Mouse (Mus musculus) ZHBTc4 (cell line): ENCODE data around the gene Lsm7.

Experiments used
- DNase-seq: peaks from one replicate; pipeline ENCODE4 v3.0.0-alpha.2; 2011; ENCODE audit warnings: low read depth, low spot score

Lsm7 gene

DNA sequence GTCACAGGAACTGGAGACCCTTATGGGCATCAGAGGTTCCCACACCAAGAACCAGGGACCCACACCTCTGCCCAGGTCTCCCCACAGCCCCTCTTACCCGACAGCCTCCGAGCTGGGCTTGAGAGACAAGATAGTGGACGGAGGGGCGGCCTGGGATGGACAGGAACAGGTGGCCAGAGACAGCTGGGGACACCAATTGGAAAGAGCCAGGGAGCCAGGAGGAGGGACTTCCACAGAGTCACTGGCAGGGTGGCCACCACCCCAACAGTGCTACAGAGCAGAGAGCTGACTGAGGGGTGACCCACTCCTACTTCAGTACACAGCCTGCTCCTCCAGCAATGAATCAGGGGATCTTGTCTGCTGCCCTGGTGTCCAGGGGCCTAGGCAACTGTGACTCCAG, 41.6 kb downstream of the Lsm7 start, which contains the start of gene Jsrp1:
Jsrp1 (minus strand) TSS at position 133 of the 400 bp plus-strand sequence.
- DNase-seq: no peak

GRCm38 (mm10) chr10:80812391-80813041, 42.5 kb downstream of the Lsm7 start:
- no peak for DNase-seq

GRCm38 (mm10) chr10:80810084-80810483, 44.9 kb downstream of the Lsm7 start:
- no peak for DNase-seq

DNA sequence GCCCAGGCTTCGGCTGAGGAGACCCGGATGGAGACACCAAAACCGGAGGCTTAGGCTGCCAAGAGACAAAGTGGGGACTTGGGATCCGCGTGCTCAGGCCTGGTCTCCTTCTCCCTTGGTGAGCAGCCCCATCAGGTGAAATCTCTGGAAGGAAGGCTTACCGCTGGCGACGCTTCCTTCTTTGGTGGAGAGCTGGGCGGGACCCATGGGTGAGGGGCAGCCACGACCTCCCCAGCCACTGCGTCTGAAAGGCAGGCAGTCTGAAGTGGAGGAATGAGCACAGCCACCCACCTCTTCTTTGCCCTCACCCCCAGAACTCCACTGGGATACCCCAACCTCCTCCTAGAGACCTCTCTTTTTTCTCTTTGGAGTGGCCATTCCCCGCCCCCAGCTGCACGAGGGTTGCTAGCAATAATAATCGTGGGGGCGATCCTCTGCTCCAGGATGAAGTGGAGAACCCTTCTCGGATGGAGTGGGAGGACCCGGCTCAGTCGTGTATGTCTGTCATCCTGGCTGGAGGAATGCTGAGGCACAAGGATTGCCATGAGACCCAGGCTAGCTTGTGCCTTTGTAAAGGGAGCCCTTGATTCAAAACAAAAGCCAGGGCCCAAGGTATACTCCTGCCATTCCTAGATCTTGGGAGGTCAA, 45.9 kb downstream of the Lsm7 start:
- peak; percentile 39 for DNase-seq

DNA sequence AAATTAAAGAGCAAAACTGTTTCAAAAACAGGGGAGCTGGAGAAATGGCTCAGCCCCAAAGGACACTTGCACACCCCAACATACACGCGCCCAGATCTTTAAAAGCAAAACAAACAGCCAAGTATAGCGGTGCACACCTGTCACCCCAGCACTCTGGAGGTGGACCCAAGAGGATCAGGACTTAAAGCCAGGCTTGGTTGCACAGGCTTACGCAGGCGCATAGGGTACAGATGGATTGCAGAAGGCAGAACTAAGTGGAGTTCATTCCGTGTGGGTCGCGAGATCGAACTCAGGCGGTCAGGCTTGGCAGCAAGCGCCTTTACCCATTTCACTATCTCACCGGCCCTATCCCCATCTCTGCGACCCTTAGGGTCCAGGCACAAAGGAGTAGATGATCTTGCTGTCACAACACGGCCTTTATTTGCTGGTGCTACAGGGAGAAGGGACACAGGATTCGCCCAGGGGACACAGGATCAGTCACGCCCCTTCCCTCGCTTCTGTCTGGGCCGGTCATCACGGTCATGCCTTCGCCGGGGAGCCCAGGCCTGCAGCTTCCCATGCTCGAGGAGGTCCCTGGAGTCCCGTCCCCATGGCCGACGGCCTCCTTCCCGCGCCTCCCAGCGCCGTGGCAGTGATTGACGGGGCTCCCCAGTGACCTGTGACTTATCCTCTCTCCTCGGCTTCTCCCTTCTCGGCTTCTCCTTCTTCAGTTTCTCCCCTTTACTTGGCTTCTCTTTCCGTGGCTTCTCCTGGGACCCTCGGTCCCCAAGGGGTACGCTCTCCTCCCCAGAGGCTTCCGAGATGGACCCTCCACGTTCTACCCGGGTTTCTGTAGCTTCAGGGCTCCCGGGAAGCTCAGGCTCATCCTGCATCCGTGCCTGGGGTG, 46.7 kb downstream of the Lsm7 start:
- no peak for DNase-seq

DNA sequence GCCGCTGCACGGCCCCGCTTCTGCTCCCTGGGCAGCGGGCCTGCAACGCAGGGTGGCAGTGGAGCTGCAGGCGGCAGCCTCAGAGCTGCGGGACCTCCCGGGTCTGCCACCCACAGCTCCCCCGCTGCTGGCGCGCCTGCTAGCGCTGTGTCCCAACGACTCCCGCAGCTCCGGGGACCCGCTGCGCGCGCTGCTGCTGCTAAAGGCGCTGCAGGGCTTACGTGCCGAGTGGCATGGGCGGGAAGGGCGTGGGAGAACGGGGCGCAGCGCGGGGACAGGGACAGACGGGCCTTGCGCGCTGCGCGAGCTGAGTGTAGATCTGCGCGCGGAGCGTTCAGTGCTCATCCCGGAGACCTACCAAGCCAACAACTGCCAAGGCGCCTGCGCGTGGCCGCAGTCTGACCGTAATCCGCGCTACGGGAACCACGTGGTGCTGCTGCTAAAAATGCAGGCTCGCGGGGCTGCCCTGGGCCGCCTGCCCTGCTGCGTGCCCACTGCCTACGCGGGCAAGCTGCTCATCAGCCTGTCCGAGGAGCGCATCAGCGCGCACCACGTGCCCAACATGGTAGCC, 47.9 kb downstream of the Lsm7 start:
- peak; percentile 85 for DNase-seq

DNA sequence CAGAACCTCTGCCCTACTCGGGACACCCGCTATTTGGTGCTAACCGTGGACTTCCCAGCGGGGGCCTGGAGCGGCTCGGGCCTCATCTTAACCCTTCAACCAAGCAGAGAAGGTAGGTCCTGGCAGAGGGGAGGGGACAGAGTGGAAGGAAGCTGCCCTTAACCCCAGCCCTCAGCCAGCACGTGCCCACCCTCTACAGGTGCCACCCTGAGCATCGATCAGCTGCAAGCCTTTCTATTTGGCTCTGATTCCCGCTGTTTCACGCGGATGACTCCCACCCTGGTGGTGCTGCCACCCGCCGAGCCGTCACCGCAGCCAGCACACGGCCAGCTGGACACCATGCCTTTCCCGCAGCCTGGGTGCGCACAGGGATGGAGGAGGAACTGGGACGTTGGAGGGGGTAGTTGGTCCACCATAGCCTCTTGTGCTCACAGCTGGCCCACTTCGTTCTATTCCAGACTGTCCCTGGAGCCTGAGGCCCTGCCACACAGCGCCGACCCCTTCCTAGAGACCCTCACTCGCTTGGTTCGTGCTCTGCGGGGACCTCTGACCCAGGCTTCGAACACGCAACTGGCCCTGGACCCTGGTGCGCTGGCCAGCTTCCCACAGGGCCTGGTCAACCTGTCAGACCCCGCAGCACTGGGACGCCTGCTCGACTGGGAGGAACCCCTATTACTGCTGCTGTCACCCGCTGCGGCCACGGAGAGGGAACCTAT, 48.5 kb downstream of the Lsm7 start:
- no peak for DNase-seq

DNA sequence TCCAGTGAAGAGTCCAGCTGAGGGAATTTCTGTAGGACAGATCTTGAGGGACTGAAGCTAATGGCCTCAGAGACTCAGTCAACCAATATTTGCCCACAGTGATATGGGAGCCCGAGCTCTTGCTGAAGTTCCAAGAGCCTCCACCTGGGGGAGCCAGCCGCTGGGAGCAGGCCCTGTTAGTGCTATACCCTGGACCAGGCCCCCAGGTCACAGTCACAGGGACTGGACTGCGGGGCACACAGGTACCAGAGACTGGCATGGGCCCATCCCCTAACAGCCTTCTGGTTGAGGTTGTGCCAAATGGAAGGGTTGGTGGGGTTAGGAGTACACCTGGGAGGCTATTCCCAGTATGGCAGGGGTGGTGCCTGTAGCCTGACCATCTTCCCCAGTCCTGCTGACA, 49.1 kb downstream of the Lsm7 start:
- DNase-seq: peak; percentile 79

DNA sequence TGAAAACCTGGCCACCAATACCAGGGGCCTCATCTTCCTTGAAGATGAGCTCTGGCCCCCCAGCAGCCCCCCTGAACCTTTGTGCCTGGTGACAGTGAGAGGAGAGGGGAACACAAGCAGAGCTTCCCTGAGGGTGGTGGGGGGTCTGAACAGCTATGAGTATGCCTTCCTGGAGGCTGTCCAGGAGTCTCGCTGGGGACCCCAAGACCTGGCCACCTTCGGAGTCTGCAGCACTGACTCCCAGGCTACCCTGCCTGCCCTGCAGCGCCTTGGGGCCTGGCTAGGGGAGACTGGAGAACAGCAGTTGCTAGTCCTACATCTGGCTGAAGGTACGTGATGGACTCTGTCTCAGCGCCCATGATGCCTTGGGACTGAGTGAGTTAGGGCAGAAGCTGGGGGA, 49.7 kb downstream of the Lsm7 start:
- DNase-seq: no peak

DNA sequence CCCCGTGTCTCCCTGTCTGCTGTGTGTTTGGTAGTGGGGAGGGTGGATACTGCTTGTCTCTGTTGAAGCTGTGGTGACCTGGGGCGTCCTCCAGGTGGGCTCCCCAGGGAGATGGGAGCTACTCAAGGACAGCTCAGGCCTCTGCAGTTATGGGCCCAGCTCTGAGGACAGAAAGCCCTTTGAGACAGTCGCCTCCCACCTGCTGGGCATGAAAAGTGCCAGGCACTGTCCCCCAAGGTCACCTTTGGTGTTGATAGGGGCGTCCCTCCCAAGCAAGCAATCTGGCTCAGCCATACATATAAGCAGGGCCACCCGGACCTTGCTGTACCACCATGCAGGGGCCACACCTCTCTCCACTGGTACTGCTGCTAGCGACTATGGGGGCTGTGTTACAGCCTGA, 50.1 kb downstream of the Lsm7 start, which contains the start of gene Amh:
Amh (plus strand) TSS at position 328 of the 400 bp plus-strand sequence.
- no peak for DNase-seq

DNA sequence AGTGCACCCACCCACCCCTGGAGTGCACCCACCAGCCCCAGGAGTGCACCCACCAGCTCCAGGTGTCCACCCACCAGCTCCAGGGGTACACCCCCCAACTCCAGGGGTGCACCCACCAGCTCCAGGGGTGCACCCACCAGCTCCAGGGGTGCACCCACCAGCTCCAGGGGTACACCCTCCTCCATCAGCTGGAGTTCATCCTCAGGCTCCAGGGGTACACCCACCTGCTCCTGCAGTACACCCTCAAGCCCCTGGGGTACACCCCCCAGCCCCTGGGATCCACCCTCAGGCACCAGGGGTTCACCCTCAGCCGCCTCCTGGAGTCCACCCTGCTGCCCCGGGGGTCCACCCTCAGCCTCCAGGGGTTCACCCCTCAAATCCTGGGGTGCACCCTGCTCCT, 50.7 kb downstream of the Lsm7 start:
- no peak for DNase-seq

- no peak for DNase-seq
Observed at GRCm38 (mm10) chr10:80802996-80803395, 52.0 kb downstream of the Lsm7 start.
